Mouse (Mus musculus): ENCODE measurements around the gene F11. TPM values are rescaled to one million over a fixed set of nuclear protein-coding genes. Genes with fewer than 3 reads are reported as not detected.

Gene F11
- polyA plus RNA-seq, 1 experiment: not detected

DNA sequence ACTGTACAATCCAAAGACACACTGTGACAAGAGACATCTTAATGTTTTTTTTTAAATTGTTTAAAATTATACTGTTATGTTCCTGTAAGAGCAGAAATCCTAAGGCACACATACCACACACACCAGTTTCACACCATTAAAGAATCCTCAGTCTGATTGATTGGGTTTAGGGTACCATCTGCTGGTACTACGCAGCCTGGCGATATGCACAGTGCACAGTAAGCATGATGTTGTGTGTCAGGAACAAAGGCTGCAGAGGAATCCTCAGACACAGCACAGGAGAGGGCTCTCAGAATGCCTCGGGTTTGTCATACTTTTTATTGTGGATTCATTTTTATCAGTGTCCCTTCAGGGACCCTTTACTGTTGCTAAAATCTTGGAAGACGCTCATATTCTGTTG lies 12.5 kb upstream of the F11 start:
- H3K27ac ChIP-seq (ENCODE audit: insufficient read depth, low read depth, low read length): no peak overlapping the region
- H3K4me3 ChIP-seq (ENCODE audit: insufficient read depth, low read length): no peak overlapping the region
- no peaks in the 10 kb centered on the region for H3K4me1 ChIP-seq (ENCODE audit: control insufficient read depth, insufficient read depth, low read length)
- no peak for TF ChIP-seq CTCF (IDR thresholded peaks at IDR 0.05; ENCODE audit: low read depth, low read length)
- TF ChIP-seq POLR2A (IDR thresholded peaks at IDR 0.05; ENCODE audit: borderline replicate concordance, low read depth, low read length): no peak

DNA sequence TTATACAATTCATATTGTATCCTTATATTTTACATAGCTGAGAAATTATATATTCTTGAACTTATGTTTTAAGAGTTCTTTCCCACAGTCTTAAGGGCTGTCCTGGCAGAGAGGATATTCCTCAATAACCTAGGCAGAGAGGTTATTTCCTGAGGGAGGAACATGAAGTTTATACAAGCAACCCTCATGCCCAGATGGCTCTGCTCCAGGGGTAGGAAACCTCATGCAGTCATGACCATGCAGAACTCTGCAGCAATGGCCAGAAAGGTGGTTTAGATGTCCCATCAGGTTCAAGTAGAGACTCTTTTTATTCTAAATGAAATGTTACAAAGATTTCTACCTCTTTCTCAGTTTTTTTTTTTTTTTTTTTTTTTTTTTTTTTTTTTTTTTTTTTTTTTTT lies 7.2 kb upstream of the F11 start:
- H3K4me1 ChIP-seq (ENCODE audit: control insufficient read depth, insufficient read depth, low read length): no peaks in the 10 kb centered on the region
- H3K4me3 ChIP-seq (ENCODE audit: insufficient read depth, low read length): no peak overlapping the region
- no peak overlapping the region for H3K27ac ChIP-seq (ENCODE audit: insufficient read depth, low read depth, low read length)
- TF ChIP-seq POLR2A (IDR thresholded peaks at IDR 0.05; ENCODE audit: borderline replicate concordance, low read depth, low read length) (no peak), CTCF (IDR thresholded peaks at IDR 0.05; ENCODE audit: low read depth, low read length) (no peak)

DNA sequence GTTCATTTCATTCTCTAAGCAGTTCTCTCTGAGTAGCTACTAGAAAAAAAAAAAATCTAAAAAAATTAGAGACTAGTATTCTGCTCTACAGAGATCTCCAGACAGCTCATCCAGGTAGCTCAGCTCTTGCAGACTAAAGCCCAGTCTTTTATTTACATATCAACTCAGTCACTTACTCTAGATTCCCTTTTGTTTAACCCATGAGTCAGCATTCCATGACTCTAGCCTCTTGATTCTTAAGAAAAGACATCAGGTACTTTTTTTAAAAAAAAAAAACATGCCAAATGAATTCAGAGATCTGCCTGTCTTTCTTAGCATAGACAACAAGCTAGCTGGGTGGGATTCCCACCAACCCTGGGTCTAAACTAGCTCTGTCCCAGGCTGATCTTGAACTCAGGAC lies 6.7 kb upstream of the F11 start:
- H3K4me1 ChIP-seq (ENCODE audit: control insufficient read depth, insufficient read depth, low read length): no peaks in the 10 kb centered on the region
- no peak overlapping the region for H3K4me3 ChIP-seq (ENCODE audit: insufficient read depth, low read length)
- no peak for TF ChIP-seq POLR2A (IDR thresholded peaks at IDR 0.05; ENCODE audit: borderline replicate concordance, low read depth, low read length)
- no peak for TF ChIP-seq CTCF (IDR thresholded peaks at IDR 0.05; ENCODE audit: low read depth, low read length)
- H3K27ac ChIP-seq (ENCODE audit: insufficient read depth, low read depth, low read length): no peak overlapping the region

DNA sequence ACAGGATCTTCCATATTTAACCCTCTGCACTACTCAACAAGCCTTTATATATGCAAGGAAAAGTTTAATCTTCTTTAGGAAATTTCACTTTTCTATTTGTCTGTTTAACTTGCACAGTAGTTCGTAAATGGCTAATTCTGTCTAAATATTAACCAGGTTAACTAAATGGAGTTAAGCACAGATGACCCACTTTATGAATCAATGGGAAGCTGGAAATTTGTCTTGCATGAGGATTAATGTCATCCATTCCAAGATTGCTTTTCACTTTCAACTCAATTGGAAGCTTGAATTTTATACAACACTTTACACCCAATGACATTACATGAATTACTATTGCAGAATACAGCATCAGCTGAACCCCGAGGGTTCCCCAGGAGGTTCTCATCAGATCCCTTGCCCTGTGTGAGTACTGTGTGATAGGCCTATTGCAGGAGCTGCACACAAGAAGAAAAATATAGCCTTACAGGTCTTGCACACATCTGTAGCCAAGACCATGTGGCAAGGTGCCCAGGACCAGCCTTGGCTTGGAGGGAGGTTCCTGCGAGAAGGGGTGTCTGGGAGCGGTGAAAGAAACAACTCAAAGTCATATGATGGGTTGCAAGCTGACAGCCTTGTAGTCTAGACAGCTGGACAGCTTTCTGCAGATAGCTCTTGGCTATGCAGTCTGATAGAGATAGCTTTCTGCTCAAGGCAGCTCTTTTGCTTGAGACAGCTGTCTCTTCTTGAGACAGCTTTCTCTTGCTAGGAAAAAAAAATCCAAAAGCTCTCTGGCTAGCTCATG lies 6.0 kb upstream of the F11 start:
- TF ChIP-seq CTCF (IDR thresholded peaks at IDR 0.05; ENCODE audit: low read depth, low read length): no peak
- no peak for TF ChIP-seq POLR2A (IDR thresholded peaks at IDR 0.05; ENCODE audit: borderline replicate concordance, low read depth, low read length)
- Histone ChIP-seq H3K27ac (ENCODE audit: insufficient read depth, low read depth, low read length) (no peak overlapping the region), H3K4me1 (ENCODE audit: control insufficient read depth, insufficient read depth, low read length) (no peaks in the 10 kb centered on the region), H3K4me3 (ENCODE audit: insufficient read depth, low read length) (no peak overlapping the region)

DNA sequence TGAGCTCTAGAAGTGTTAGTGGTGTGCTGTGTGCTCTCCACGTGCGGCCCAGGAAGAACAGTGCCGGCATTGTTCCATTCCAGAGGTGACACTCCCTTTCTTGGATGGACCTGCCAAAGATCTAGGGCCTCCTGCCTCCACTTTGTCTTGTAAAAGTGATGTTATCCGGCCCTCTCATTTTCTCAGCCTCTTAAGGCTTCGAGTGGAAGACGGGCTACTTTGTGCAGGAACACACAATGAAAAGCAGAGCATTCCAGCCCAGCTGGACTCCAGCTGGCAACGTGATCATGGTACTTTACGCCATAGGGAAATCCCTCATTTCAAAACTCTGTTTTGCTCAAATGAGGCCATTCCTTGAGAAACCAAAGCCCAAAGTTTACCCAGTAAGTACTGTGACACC lies 5.2 kb upstream of the F11 start:
- Histone ChIP-seq H3K4me3 (ENCODE audit: insufficient read depth, low read length) (no peak overlapping the region), H3K27ac (ENCODE audit: insufficient read depth, low read depth, low read length) (no peak overlapping the region)
- TF ChIP-seq POLR2A (IDR thresholded peaks at IDR 0.05; ENCODE audit: borderline replicate concordance, low read depth, low read length): no peak
- TF ChIP-seq CTCF (IDR thresholded peaks at IDR 0.05; ENCODE audit: low read depth, low read length): no peak

DNA sequence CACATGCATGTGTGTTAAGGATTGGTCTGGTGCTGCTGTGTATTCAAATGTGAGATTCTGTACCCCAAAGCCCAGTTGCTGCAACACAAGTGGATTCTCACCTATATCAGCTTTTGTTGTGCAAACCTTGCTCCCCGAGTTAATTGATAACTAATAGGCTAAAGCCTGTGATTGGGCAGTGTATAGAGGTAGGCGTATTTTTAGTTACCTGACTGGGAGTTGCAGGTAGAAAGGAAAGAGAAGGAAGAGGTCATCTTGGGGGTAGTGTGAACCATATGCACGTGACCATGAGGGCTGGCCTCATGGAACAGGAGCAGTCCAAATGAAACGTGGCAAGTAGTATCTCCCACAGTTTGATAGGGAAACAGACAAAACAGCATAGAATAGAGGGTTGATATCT lies 3.1 kb upstream of the F11 start:
- TF ChIP-seq CTCF (IDR thresholded peaks at IDR 0.05; ENCODE audit: low read depth, low read length) (no peak), POLR2A (IDR thresholded peaks at IDR 0.05; ENCODE audit: borderline replicate concordance, low read depth, low read length) (no peak)
- Histone ChIP-seq H3K4me3 (ENCODE audit: insufficient read depth, low read length) (no peak overlapping the region), H3K4me1 (ENCODE audit: control insufficient read depth, insufficient read depth, low read length) (no peaks in the 10 kb centered on the region), H3K27ac (ENCODE audit: insufficient read depth, low read depth, low read length) (no peak overlapping the region)

More for the DNA sequence above, 5.2 kb upstream of the F11 start:
- H3K4me1 ChIP-seq (ENCODE audit: control insufficient read depth, insufficient read depth, low read length): no peaks in the 10 kb centered on the region

- H3K27ac ChIP-seq (ENCODE audit: insufficient read depth, low read depth, low read length): no peak overlapping the region
- H3K4me1 ChIP-seq (ENCODE audit: control insufficient read depth, insufficient read depth, low read length): no peaks in the 10 kb centered on the region; the same call in 1 of the 2 replicates
- TF ChIP-seq POLR2A (IDR thresholded peaks at IDR 0.05; ENCODE audit: borderline replicate concordance, low read depth, low read length): no peak
- TF ChIP-seq CTCF (IDR thresholded peaks at IDR 0.05; ENCODE audit: low read depth, low read length): no peak
- H3K4me3 ChIP-seq (ENCODE audit: insufficient read depth, low read length): no peak overlapping the region
These were observed 1.0 kb upstream of the F11 start for GRCm38 (mm10) chr8:45262851-45263250.

- Histone ChIP-seq H3K4me3 (ENCODE audit: insufficient read depth, low read length) (no peak overlapping the region), H3K27ac (ENCODE audit: insufficient read depth, low read depth, low read length) (no peak overlapping the region), H3K4me1 (ENCODE audit: control insufficient read depth, insufficient read depth, low read length) (no peaks in the 10 kb centered on the region; the same call in 1 of the 2 replicates)
- TF ChIP-seq POLR2A (IDR thresholded peaks at IDR 0.05; ENCODE audit: borderline replicate concordance, low read depth, low read length) (no peak), CTCF (IDR thresholded peaks at IDR 0.05; ENCODE audit: low read depth, low read length) (no peak)
These were observed 3.4 kb downstream of the F11 start for GRCm38 (mm10) chr8:45258421-45258820.

GRCm38 (mm10) chr8:45255040-45255439 lies 6.8 kb downstream of the F11 start:
- H3K4me1 ChIP-seq (ENCODE audit: control insufficient read depth, insufficient read depth, low read length): no peaks in the 10 kb centered on the region; the same call in 1 of the 2 replicates
- TF ChIP-seq CTCF (IDR thresholded peaks at IDR 0.05; ENCODE audit: low read depth, low read length) (no peak), POLR2A (IDR thresholded peaks at IDR 0.05; ENCODE audit: borderline replicate concordance, low read depth, low read length) (no peak)
- H3K4me3 ChIP-seq (ENCODE audit: insufficient read depth, low read length): no peak overlapping the region
- H3K27ac ChIP-seq (ENCODE audit: insufficient read depth, low read depth, low read length): no peak overlapping the region

- Histone ChIP-seq H3K4me3 (ENCODE audit: insufficient read depth, low read length) (no peak overlapping the region), H3K4me1 (ENCODE audit: control insufficient read depth, insufficient read depth, low read length) (no peaks in the 10 kb centered on the region; the same call in 1 of the 2 replicates), H3K27ac (ENCODE audit: insufficient read depth, low read depth, low read length) (no peak overlapping the region)
- TF ChIP-seq POLR2A (IDR thresholded peaks at IDR 0.05; ENCODE audit: borderline replicate concordance, low read depth, low read length) (no peak), CTCF (IDR thresholded peaks at IDR 0.05; ENCODE audit: low read depth, low read length) (no peak)
These were observed 7.5 kb downstream of the F11 start for GRCm38 (mm10) chr8:45254194-45254842.
